Mouse (Mus musculus) embryo, embryonic 10.5 days (tissue): ENCODE measurements around the gene Rfk.

ENCODE experiments used
- DNase-seq: peaks from one replicate; pipeline ENCODE4 v3.0.0-alpha.2; 2015; ENCODE audit warnings: low spot score

Gene Rfk

DNA sequence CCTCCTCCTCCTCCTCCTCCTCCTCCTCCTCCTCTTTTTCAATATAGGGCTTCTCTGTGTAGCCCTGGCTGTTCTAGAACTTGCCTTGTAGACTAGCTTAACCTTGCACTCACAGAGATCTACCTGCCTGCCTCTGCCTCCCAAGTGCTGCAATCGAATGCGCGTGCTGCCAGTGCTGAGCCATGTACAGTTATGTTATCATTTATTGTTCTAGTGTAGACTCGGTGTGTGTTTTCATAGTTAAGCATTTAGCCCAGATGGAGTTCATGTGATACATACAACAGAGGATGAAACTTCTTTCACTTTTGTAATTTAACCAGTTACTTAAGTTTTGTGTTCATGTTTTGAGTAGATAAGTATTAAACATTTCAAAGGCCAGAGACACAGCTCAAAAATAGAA, 8.8 kb upstream of the Rfk start:
- no peak for DNase-seq

GRCm38 (mm10) chr19:17385426-17385825, 8.4 kb upstream of the Rfk start:
- DNase-seq = no peak

- peak; percentile 18 for DNase-seq
Measured at GRCm38 (mm10) chr19:17386424-17386823, 7.4 kb upstream of the Rfk start.

DNA sequence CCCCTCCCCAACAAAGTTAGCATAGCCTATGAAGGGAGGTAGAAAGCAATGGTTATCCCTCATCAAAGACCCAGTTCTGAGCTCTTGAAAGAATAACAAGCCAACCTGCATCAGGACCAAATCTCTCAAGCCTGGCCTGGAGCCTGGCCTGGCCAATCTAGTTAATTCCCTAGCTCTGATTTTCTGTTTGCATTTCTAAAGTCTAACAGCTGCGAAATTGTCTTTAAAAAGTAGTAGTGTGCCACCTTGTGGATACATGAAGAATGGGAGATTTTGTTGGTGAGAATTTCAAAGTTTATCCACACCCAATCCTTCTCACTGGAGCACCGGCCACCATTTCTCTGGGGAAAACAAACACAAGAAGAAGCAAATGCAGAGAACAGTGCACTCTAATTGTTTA, 5.4 kb upstream of the Rfk start:
- DNase-seq = peak; percentile 73

GRCm38 (mm10) chr19:17392866-17393265, 977 bp upstream of the Rfk start:
- peak; percentile 8 for DNase-seq

DNA sequence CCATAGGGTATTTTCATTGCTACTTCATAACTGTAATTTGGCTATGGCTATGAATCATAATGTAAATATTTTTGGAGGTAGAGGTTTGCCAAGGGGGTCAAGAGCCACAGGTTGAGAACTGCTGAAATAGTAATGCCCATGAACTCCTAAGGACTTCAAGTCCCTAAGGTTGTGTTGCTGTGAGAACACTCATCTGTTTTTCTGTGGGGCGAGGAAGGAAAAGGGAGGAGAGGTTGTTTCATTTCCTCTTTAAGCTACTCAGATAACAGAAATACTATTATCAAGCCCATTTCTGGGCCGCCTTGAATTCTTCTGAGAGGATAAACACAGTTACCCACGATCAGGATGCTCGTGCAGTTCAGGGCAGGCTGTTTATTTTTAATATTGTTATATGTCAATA, 3.0 kb downstream of the Rfk start:
- DNase-seq = no peak

DNA sequence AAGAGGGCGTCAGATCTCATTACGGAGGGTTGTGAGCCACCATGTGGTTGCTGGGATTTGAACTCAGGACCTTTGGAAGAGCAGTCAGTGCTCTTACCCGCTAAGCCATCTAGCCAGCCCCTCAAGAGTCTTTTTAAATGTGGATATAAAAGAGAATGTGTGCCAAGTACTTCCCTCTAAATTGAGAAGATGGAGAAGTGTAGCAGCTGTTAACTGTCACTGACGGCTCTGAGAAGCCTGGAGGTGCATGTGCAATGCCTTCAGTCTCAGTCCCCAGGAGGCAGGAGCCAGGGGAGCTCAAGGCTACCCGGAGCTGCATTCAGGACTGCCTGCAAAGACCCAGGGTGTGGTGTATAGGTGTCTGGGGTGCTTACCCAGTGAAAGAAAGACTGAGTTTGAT, 4.1 kb downstream of the Rfk start:
- no peak for DNase-seq

- no peak for DNase-seq
Measured at GRCm38 (mm10) chr19:17399965-17400364, 6.1 kb downstream of the Rfk start.

DNA sequence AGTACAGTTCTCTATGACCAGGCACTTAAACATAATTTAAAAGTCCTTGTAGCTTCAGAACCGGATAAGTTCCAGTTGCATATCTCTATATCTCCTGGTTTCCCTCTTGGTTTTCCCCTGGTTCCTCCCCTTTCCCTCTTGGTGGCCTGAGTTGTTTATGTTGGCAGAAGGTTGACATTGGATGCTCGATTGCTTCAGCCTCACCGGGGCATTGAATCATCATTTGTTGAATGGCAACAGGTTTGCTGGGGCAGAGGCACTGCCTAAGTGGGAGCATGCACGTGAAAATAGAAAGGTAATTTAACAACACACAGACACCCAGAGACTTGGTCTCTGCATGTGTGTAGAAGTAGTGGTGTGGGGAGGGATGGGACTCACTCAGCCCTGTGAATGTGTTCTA, 6.7 kb downstream of the Rfk start:
- DNase-seq = no peak

- DNase-seq = no peak
Measured at GRCm38 (mm10) chr19:17403175-17403574, 9.3 kb downstream of the Rfk start.

DNA sequence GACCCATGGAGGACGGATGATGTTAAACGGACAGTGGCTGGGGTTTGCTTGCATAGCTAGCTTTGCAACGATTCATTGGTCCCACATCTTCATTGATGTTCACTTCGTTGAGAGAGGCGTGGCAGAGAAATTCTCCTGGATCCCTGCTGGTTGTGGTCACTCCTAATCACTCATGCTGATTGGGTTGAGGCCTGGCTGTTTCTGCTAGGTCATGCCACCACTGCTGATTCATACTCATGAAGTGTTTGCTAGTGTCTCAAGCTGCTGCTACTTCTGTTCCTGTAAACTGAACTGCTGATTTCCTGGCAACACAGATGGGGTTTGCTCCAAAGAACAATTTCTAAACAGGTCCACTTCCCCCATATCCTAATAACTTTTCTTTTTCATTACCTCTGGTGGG, 13.0 kb downstream of the Rfk start:
- DNase-seq = no peak

GRCm38 (mm10) chr19:17408591-17408990, 14.7 kb downstream of the Rfk start:
- no peak for DNase-seq

DNA sequence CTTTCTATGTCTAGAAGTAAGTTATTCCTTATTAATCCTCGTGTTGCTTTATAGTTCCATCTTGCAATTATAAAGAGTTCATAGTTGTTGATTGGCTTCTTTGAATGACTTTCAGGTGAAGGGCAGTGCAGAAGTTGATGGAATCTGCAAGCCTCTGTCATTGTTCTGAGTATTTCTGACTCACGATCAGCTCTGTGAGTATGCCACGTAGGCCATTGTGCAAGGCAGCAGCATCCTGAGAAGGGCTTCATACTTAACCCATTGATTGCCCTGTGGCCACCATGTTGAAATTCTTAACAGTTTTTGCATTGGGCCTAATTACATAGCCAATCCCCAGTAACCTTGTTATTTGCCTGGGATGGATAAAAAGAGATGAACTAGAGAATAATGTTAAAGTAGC, 15.5 kb downstream of the Rfk start:
- no peak for DNase-seq

DNA sequence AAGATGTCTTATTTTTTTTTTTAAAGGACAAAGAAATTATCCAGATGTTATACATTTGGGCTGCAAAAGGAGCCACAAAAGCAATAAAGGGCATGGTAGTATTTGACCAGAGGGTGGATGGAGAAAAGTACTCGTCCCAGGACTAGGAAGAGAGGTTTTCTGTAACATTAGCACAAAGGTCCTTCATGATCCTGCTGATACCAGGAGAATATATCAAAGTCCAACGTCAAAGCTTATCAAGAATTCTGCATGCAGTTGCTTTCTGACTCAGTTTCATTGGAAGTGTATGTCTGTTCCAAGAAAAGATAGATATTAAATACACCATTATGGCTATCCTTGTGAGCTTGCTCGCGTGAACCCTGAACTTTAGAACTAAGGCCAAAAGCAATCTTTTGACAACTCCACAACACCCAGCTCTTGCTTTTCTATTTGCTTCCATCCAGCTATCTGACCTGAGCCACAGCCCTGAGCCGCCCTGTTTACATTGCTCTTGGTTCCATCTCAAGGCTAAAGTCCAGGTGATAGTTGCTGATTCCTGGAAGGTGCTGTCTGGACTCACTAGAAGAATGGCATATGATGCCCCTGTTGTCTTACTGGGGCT, 16.7 kb downstream of the Rfk start:
- DNase-seq = no peak

DNA sequence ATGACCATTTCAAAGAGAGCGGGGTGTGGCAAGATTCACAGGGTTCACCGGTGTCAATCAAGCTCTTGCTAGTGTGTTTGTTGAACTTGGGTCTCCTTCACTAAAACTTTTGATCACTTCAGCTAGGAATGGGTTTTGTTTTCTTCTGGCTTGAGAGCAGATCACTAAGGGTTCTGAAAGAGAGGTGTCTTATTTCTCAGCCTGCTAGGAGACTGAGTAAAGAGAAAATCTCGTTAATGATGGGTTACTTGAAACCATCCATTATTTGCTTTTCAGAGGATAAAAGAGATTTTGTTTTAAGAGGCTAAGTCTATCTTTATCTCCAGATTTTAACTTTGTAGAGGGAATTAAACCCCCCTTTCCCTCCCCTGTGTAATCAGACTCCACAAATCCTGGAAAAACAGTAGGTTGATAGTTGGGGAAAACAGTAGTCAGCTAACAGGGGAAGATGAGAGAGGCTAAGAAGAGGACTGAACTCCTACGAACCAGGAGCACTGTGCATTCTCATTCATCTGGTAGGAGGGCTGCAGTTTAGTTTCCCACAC, 19.1 kb downstream of the Rfk start:
- peak; percentile 10 for DNase-seq

GRCm38 (mm10) chr19:17417855-17418254, 24.0 kb downstream of the Rfk start:
- no peak for DNase-seq

- DNase-seq = no peak
Measured at GRCm38 (mm10) chr19:17423306-17423705, 29.5 kb downstream of the Rfk start.

DNA sequence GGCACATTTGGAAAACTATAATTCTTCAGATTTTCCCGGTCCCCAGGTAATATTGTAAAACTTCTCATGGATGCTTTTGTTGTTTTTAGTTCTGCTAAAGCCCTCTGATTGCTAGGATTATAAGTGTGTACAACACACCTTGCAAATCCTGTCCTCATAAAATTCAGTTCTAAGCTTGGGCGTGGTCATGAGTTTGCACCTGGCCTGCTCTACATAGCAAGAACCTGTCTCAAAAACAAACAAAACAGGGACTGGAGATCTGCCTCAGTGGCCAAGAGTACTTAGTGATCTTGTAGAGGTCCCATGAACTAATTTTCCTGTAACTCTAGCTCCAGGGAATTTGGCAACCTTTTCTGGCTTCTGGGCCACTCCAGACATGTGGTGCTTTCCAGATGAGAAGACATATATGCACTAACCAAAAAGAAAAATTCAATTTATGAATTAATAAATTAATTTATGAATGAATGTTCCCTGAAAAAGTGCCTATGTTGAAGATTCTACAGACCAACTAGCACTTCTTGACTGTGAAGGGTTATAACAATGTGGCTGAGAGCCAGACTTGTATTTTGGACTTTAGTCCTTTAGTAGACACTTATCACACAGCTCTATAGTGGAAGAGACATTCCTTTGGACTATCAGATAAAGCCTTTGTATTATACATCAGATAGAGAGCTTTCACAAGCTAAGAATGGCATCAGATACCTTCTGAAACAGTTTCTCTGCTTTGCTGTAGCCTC, 34.1 kb downstream of the Rfk start:
- DNase-seq = no peak

- no peak for DNase-seq
Measured at GRCm38 (mm10) chr19:17428561-17428914, 34.7 kb downstream of the Rfk start.

DNA sequence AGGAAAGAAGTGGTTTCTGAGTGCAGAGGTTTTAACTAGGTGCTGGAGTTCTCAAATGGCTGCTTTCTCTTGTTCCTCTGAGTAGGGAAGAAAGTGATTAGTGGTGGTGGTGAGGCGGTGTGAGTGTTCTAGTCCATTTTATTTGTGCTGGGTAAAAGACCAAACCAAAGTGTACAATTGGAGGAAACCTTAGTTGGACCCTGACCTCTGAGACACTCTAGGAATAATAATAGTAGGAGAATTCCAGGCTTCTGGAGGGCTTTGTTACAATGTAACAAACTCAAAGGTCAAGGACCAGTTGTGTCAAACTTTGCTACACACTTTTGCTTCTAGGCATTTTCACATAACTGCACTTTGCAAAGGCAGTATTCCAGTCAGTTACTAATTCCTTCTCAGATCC, 42.8 kb downstream of the Rfk start:
- no peak for DNase-seq

DNA sequence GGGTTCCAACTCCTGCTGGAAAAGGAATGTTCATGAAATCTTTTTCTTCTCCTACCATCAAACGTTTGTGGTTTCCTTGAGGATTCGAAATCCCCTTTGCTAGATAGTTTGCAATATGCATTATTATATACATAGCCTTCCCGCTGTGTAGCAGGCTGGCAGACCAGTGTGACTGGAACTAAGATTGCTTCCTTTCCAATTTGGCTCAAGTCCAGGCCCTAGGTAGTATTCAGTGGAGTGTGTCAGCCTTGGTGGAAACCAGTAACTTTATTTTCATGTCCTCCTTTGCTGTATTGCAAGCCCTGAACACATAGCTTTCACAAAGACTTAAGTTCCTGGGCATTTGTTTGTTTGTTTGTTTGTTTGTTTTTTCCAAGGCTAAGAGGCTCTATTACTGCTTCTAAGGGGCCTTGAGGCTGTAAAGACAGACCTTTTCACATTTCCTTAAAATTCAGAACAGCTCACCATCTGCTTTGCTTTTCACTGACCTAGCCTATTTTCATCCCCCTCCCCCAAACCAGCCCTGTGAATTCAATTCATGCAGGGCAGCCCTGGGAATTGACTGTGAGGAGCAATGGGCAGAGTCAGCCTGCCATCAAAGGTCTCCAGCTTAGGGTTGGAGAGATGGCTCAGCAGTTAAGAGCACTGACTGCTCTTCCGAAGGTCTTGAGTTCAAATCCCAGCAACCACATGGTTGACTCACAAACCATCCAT, 45.8 kb downstream of the Rfk start:
- peak; percentile 14 for DNase-seq

DNA sequence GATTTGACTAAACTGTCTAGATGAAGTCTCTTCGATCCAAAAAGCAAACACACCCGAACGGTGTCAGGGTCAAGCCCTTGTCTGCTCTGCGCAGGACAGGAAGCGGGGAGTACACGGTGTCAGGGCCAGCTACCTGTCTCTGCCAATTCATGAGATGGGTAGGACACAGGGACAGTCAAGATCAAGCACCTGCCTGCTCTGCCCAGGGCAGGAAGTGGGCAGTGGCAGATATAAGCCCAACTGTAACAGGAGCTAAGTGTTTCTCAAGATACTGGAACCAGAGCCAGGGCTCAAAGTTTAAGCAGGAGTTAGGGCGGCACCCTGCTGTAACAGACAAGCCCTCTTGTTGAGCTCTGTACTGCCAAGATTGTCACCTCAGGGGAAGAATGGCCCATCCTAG, 49.7 kb downstream of the Rfk start:
- no peak for DNase-seq
